Mouse (Mus musculus) brain, embryonic 14.5 days (tissue): Measurements from ENCODE around the gene Slc35e2.

ENCODE experiments used
- CTCF ChIP-seq: fragments of 200-500 bp; IDR thresholded peaks from 2 replicates; pipeline ENCODE4 v1.5.1; 2012; ENCODE audit warnings: inconsistent platforms, mild to moderate bottlenecking, moderate library complexity, borderline replicate concordance; ENCODE audit not compliant: insufficient read depth, insufficient read length; ENCODE audit errors: extremely low read depth
- POLR2A ChIP-seq: fragments of 200-500 bp; IDR thresholded peaks from 2 replicates; pipeline ENCODE4 v1.6.1; 2012; ENCODE audit warnings: mild to moderate bottlenecking, inconsistent platforms, borderline replicate concordance; ENCODE audit not compliant: poor library complexity, insufficient read depth, insufficient read length, severe bottlenecking; ENCODE audit errors: extremely low read depth

DNA sequence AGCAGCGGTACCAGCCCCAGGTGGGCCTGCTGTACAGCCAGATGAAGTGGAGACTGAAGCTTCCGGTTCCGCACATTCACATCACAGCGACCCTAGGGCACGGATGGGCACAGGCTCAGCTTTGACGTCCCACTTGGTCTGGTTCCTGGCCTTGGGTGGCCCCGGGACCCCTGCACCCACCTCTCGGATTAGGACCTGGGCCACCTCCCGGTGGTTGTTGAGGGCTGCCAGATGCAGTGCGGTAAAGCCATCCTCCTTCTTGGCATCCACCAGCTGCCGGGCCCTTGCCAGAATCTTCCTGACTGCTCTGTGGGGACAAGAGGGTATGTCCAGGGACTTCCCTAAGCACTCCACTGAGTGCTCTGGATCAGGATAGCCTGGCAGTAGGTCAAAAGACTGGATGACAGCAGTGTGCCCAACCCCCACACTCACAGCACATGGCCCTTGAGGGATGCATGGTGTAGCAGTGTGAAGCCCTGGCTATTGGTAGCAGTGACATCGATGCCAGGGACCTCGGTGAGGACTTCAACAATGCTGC lies 55.1 kb downstream of the Slc35e2 start:
- TF ChIP-seq POLR2A: no peak
- no peak for TF ChIP-seq CTCF
